19 mouse cellular contexts compared by ENCODE assay signal in the genomic region with DNA sequence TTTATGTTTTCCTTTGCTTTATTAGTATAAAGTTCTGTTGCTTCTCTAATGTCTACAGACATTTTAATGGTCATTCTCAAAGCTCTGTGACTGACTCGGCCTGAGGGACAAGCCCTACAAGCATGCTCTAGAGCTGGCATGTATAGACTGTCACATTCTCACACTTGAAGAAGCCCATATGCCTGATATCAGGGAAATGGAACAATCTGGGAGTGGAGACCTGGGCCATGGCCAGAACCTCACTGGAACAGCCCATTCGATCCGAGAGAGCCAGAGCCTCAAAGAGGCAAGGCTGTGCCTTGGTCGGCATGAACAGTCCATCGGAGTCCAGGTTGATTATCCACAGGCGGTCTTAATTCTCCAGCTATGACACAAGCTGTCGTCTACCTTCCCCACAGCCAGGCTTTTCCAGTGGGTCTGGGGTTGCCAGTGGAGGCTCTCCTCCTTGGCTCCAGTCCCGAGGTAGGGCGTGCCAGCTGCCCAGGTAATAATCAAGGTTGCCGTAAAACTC. TPM values are rescaled to one million over a fixed set of nuclear protein-coding genes. Genes with fewer than 3 reads are reported as not detected.
A peak's percentile ranks its signal among the peaks of the same experiment; 100 is the strongest.
DNase-seq lines count a peak whose midpoint lies in the region; ATAC-seq and TF ChIP-seq lines count a peak whose summit lies in the region.
"Had no signal": no experiment of that assay in that cellular context is flagged by ENCODE, and none has a peak within 500 bp of the region (broad histone marks: within the 10 kb centered on the region; RNA-seq: fewer than 3 reads in every experiment).

No protein-coding gene starts in this region.

- no peaks in the 10 kb centered on the region for H3K27me3 ChIP-seq in hindbrain, embryonic 14.5 days (ENCODE audit: control insufficient read depth, insufficient read depth, low read length)
- no peaks in the 10 kb centered on the region for H3K27me3 ChIP-seq in hindbrain, embryonic 11.5 days (ENCODE audit: control insufficient read depth, insufficient read depth, low read length)
- H3K27me3 ChIP-seq: midbrain, embryonic 13.5 days had no signal

- H3K9me3 ChIP-seq in hindbrain, embryonic 14.5 days (ENCODE audit: control insufficient read depth, low read length) = no peaks in the 10 kb centered on the region
- H3K9me3 ChIP-seq in hindbrain, embryonic 11.5 days (ENCODE audit: control insufficient read depth, low read length) = no peaks in the 10 kb centered on the region
- H3K9me3 ChIP-seq: midbrain, embryonic 13.5 days had no signal

- no peaks in the 10 kb centered on the region for H3K4me1 ChIP-seq in hindbrain, embryonic 14.5 days (replicated peaks; ENCODE audit: control insufficient read depth, insufficient read depth, low read length)
- no peaks in the 10 kb centered on the region for H3K4me1 ChIP-seq in hindbrain, embryonic 11.5 days (replicated peaks; ENCODE audit: control insufficient read depth, insufficient read depth, low read length)

- WGBS in hindbrain, embryonic 14.5 days = 78% methylated on average over 10 of the region's 10 CpGs
- WGBS in hindbrain, embryonic 11.5 days = 91% methylated on average over 10 of the region's 10 CpGs

- H3K9ac ChIP-seq in hindbrain, embryonic 14.5 days = no peak overlapping the region
- H3K9ac ChIP-seq in hindbrain, embryonic 11.5 days (ENCODE audit: low read depth, low read length) = no peak overlapping the region
- H3K9ac ChIP-seq: liver, postnatal 0 days; midbrain, embryonic 13.5 days had no signal

- ATAC-seq in hindbrain, embryonic 14.5 days (ENCODE audit: low FRiP score) = 0 out of 2 replicates have a peak, but pooled peaks have one; percentile 27
- ATAC-seq in hindbrain, embryonic 11.5 days (ENCODE audit: low FRiP score) = no peak
- ATAC-seq: liver, postnatal 0 days; midbrain, embryonic 13.5 days had no signal

- TF ChIP-seq POLR2A in brain, embryonic 14.5 days (IDR thresholded peaks at IDR 0.05; ENCODE audit: borderline replicate concordance, extremely low read depth, insufficient read depth, insufficient read length, poor library complexity, severe bottlenecking) = no peak

- H3K4me2 ChIP-seq in hindbrain, embryonic 14.5 days (replicated peaks) = no peak overlapping the region
- no peak overlapping the region for H3K4me2 ChIP-seq in hindbrain, embryonic 11.5 days (replicated peaks; ENCODE audit: low read depth, low read length)
- H3K4me2 ChIP-seq: midbrain, embryonic 13.5 days had no signal

- H3K4me3 ChIP-seq in hindbrain, embryonic 14.5 days (replicated peaks; ENCODE audit: low read length) = no peak overlapping the region
- H3K4me3 ChIP-seq in hindbrain, embryonic 11.5 days (ENCODE audit: low read depth, low read length) = no peak overlapping the region
- H3K4me3 ChIP-seq: midbrain, embryonic 13.5 days; myocyte had no signal

- DNase-seq in hindbrain, embryonic 14.5 days (ENCODE audit: low spot score) = no peak
- no peak for DNase-seq in hindbrain, embryonic 11.5 days (ENCODE audit: low spot score)
- peak; percentile 34 for DNase-seq in kidney, postnatal 10 days
- no peak for DNase-seq in kidney, adult 18-20 months
- peak; percentile 15 for DNase-seq in brain, embryonic 14.5 days (ENCODE audit: low read depth)
- DNase-seq in cerebellum, adult 9-11 months = peak; percentile 97
- no peak for DNase-seq in right cerebral cortex, adult 18-20 months
- DNase-seq in c-Kit-positive CD71-positive TER-119-positive erythroid progenitor cells, embryonic 14.5 days (ENCODE audit: low spot score) = no peak
- DNase-seq: adrenal gland, adult 8-10 months; gastrocnemius, postnatal 10 days; heart, adult 18-20 months; kidney, adult 11 months; layer of hippocampus, adult 9-11 months; liver; liver, postnatal 0 days; thymus, postnatal 4 days had no signal

- H3K27ac ChIP-seq in hindbrain, embryonic 14.5 days = no peak overlapping the region
- H3K27ac ChIP-seq in hindbrain, embryonic 11.5 days (ENCODE audit: low read depth, low read length) = no peak overlapping the region
- H3K27ac ChIP-seq: macrophage; midbrain, embryonic 13.5 days had no signal

- no peak for TF ChIP-seq CTCF in brain, embryonic 14.5 days (IDR thresholded peaks at IDR 0.05; ENCODE audit: borderline replicate concordance, extremely low read depth, insufficient read depth, insufficient read length)

- H3K36me3 ChIP-seq in hindbrain, embryonic 14.5 days (replicated peaks; ENCODE audit: control insufficient read depth, insufficient read depth) = no peaks in the 10 kb centered on the region
- no peaks in the 10 kb centered on the region for H3K36me3 ChIP-seq in hindbrain, embryonic 11.5 days (ENCODE audit: control insufficient read depth, insufficient read depth, low read length)

RNA-seq across cellular contexts. Expression of a gene that starts 45.8 kb away (rescaled TPM):
- polyA plus RNA-seq in hindbrain, embryonic 14.5 days (2014; fragmentation: Nextera tagmentation; extraction: Ambion mirVana) = 38.1 and 44.4 TPM in 2 replicates
- 13.0 and 16.1 TPM in 2 replicates for polyA plus RNA-seq in hindbrain, embryonic 11.5 days (2014; fragmentation: Nextera tagmentation; extraction: Ambion mirVana)
- polyA plus RNA-seq in brain, embryonic 14.5 days (2012; rRNA removed) = 65.9 and 96.3 TPM in 2 replicates
- polyA plus RNA-seq: macrophage had no signal

Comparison
In these comparisons a context has a peak if more than half of its experiments do, and no peak if none do; other contexts are left out.
1. DNase-seq: peak in kidney, postnatal 10 days (single experiment), brain, embryonic 14.5 days (single experiment) and cerebellum, adult 9-11 months (single experiment); none in hindbrain, embryonic 14.5 days (single experiment), hindbrain, embryonic 11.5 days (single experiment), kidney, adult 18-20 months (single experiment), right cerebral cortex, adult 18-20 months (single experiment) and c-Kit-positive CD71-positive TER-119-positive erythroid progenitor cells, embryonic 14.5 days (single experiment).